Mouse (Mus musculus): ENCODE data around the gene Frzb. TPM values are rescaled to one million over a fixed set of nuclear protein-coding genes. Genes with fewer than 3 reads are reported as not detected.

Gene Frzb
- total RNA-seq, 2 experiments from 2014 or later = 13.4 to 16.7 TPM

DNA sequence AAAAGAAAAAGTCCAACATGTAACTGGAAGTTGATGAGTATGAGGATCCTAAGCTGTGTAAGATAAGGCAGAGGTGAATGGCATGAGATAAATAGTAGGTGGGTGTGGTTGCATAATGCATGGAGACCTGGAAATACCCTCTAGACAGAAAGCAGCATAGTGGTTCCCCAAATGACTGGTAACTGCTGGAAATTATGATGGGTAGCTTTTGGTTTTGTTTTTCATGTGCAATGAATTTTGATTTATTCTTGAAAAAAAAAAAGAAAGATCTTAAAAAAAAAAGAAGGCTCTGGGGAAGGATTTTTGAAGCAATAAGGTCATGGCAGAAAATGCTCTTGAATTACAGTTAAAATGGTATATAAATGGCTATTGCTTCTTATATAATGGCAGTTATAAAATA, 72.5 kb downstream of the Frzb start:
- intact Hi-C loops (cut with DNase I) = loop anchor here (10.0 kb wide), 1 partner anchor 110 kb away; no protein-coding TSS in a partner anchor

DNA sequence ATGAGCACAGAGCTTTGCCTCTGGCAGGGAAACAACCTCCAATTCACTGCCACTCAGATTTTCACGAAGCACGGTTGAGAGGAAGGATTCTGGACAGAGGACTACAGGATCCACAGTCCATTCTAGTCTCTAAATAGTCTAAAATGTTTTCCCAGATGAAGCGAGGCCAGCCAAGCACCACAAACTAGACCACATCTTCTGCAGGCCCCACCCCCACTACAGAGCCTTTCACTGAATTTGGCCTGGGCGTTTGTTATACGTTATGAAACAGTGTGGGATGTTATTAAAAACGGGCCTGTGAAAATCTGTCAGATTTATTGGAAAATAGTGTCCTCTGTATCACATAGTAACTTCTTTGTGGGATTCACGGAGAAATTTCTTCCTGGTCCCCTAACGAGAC, 76.0 kb downstream of the Frzb start:
- intact Hi-C loops (cut with DNase I) = loop anchor here (10.0 kb wide), 1 partner anchor 113 kb away; no protein-coding TSS in a partner anchor
- no peak for DNase-seq (ENCODE audit: extremely low spot score in 1 of 2, low spot score in 2 of 2)

More for the DNA sequence above, 72.5 kb downstream of the Frzb start:
- DNase-seq (ENCODE audit: extremely low spot score in 1 of 2, low spot score in 2 of 2) = no peak

Other genes with a start within 250 kb of the Frzb start
- gene Prdx6b, start 155.2 kb downstream of the Frzb start, total RNA-seq (2021) = not detected
- gene Dnajc10, start 132.2 kb downstream of the Frzb start, total RNA-seq (2021) = 10 to 100 TPM; 65.4 to 73.3 TPM
- gene Nckap1, start 133.8 kb upstream of the Frzb start, total RNA-seq (2021) = 100 to 1,000 TPM; 331 to 338 TPM
- 10 to 100 TPM; 17.5 to 20.0 TPM for gene Dusp19, start 169.4 kb upstream of the Frzb start, total RNA-seq (2021)
- 10 to 100 TPM; 19.5 to 20.0 TPM for gene Nup35, start 169.6 kb upstream of the Frzb start, total RNA-seq (2021)